Mouse (Mus musculus) gastrocnemius, postnatal 25 days (tissue): ENCODE data around the gene Elp6. TPM values are rescaled to one million over a fixed set of nuclear protein-coding genes. Genes with fewer than 3 reads are reported as not detected.

Experiments
- DNase-seq: peaks from one replicate; pipeline ENCODE4 v3.0.0; 2022
- microRNA-seq, 2 experiments: library from miRNA; unstranded; fragments of <30 nt; microRNA quantifications; one replicate each; pipeline ENCODE4 v1.2.0; 2021; ENCODE audit warnings: borderline replicate concordance in 2 of 2
- total RNA-seq, 2 experiments: library from RNA; stranded (reverse); gene quantifications; 1 replicate in 1 of 2; 2 replicates in 1 of 2; pipeline ENCODE4 v1.2.3; 2021

Elp6 gene
- total RNA-seq, 2 experiments from 2014 or later = 2.4 to 2.6 TPM

- DNase-seq = no peak
Observed at GRCm38 (mm10) chr9:110361299-110361698, 56.3 kb downstream of the Elp6 start.

GRCm38 (mm10) chr9:110362337-110362736, 57.4 kb downstream of the Elp6 start:
- no peak for DNase-seq

GRCm38 (mm10) chr9:110366746-110367145, 61.8 kb downstream of the Elp6 start:
- no peak for DNase-seq

GRCm38 (mm10) chr9:110369860-110370259, 64.9 kb downstream of the Elp6 start:
- DNase-seq = no peak

Small RNA genes within 50 kb of the gene (microRNA-seq; reads per million reads assigned to microRNA genes)
- 34.6 to 40.0 reads per million in 2 experiments for gene Mir6236

Other genes starting within 250 kb of the Elp6 start
- gene Smarcc1, start 187.5 kb upstream of the Elp6 start, total RNA-seq = 10 to 100 TPM; 19.5 to 19.6 TPM
- 10 to 100 TPM; 28.7 to 29.9 TPM for gene Dhx30, start 187.3 kb upstream of the Elp6 start, total RNA-seq
- under 1 TPM; 0.19 to 0.31 TPM for gene Cspg5, start 61.4 kb upstream of the Elp6 start, total RNA-seq
- gene Scap, start 28.1 kb downstream of the Elp6 start, total RNA-seq = 10 to 100 TPM; 17.0 to 21.5 TPM
- gene Ptpn23, start 103.0 kb downstream of the Elp6 start, total RNA-seq = 1 to 10 TPM; 6.9 to 8.1 TPM
- gene Ngp, start 114.6 kb downstream of the Elp6 start, total RNA-seq = not detected
- gene Klhl18, start 171.5 kb downstream of the Elp6 start, total RNA-seq = 1 to 10 TPM; 7.5 to 9.4 TPM
- gene Kif9, start 171.8 kb downstream of the Elp6 start, total RNA-seq = under 1 TPM in 1 of 2 experiments, not detected in 1; 0.26 TPM
- gene Setd2, start 227.4 kb downstream of the Elp6 start, total RNA-seq = 10 to 100 TPM; 25.7 to 28.2 TPM